Mouse (Mus musculus) kidney, adult 11 months (tissue): ENCODE measurements around the gene Rbm33.
A peak's percentile ranks its signal among the peaks of the same experiment; 100 is the strongest.

ENCODE experiments used
- DNase-seq: peaks from one replicate; pipeline ENCODE4 v3.0.0; 2022

Gene Rbm33

GRCm38 (mm10) chr5:28413533-28413932 lies 96.6 kb downstream of the Rbm33 start:
- no peak for DNase-seq

GRCm38 (mm10) chr5:28414076-28414475 lies 97.2 kb downstream of the Rbm33 start:
- no peak for DNase-seq

GRCm38 (mm10) chr5:28416029-28416428 lies 99.1 kb downstream of the Rbm33 start:
- DNase-seq, result no peak

GRCm38 (mm10) chr5:28418734-28419133 lies 101.8 kb downstream of the Rbm33 start:
- no peak for DNase-seq

GRCm38 (mm10) chr5:28419640-28420265 lies 102.8 kb downstream of the Rbm33 start:
- DNase-seq, result no peak

GRCm38 (mm10) chr5:28423781-28424180 lies 106.9 kb downstream of the Rbm33 start:
- no peak for DNase-seq

- DNase-seq, result no peak
Measured at GRCm38 (mm10) chr5:28425926-28426325, 109.0 kb downstream of the Rbm33 start.

- no peak for DNase-seq
Measured at GRCm38 (mm10) chr5:28450126-28450890, 133.4 kb downstream of the Rbm33 start.

GRCm38 (mm10) chr5:28451053-28451638 lies 134.2 kb downstream of the Rbm33 start:
- peak; percentile 52 for DNase-seq

- no peak for DNase-seq
Measured at GRCm38 (mm10) chr5:28453086-28453485, 136.2 kb downstream of the Rbm33 start.

- DNase-seq, result no peak
Measured at GRCm38 (mm10) chr5:28453523-28453922, 136.6 kb downstream of the Rbm33 start.

- DNase-seq, result no peak
Measured at GRCm38 (mm10) chr5:28454546-28454945, 137.6 kb downstream of the Rbm33 start.

- DNase-seq, result no peak
Measured at GRCm38 (mm10) chr5:28455721-28456120, 138.8 kb downstream of the Rbm33 start.

- DNase-seq, result no peak
Measured at GRCm38 (mm10) chr5:28456366-28456765, 139.4 kb downstream of the Rbm33 start.

GRCm38 (mm10) chr5:28457921-28458641 lies 141.2 kb downstream of the Rbm33 start:
- DNase-seq, result peak; percentile 1

GRCm38 (mm10) chr5:28458821-28459240 lies 141.9 kb downstream of the Rbm33 start:
- DNase-seq, result peak; percentile 8

- DNase-seq, result no peak
Measured at GRCm38 (mm10) chr5:28459456-28460225, 142.7 kb downstream of the Rbm33 start.

- no peak for DNase-seq
Measured at GRCm38 (mm10) chr5:28460556-28461350, 143.8 kb downstream of the Rbm33 start.

GRCm38 (mm10) chr5:28461376-28461775 lies 144.5 kb downstream of the Rbm33 start:
- DNase-seq, result no peak

GRCm38 (mm10) chr5:28462741-28463590 lies 146.0 kb downstream of the Rbm33 start:
- DNase-seq, result peak; percentile 28

- DNase-seq, result peak; percentile 82
Measured at GRCm38 (mm10) chr5:28463656-28464055, 146.7 kb downstream of the Rbm33 start.
